Mouse (Mus musculus) splenic B cell, adult 2 months (primary cell): Measurements from ENCODE around the gene Pisd.

Source experiments
- DNase-seq: peaks from one replicate; pipeline ENCODE4 v3.0.0-alpha.2; 2011; ENCODE audit warnings: low read depth, low spot score
- H3K27me3 ChIP-seq: 2 replicates; pipeline ENCODE4 v1.6.1; 2012; ENCODE audit warnings: mild to moderate bottlenecking, low read length, moderate library complexity, mixed read lengths; ENCODE audit not compliant: control insufficient read depth, poor library complexity, insufficient read depth, severe bottlenecking
- H3K36me3 ChIP-seq: 2 replicates; pipeline ENCODE4 v1.6.1; 2012; ENCODE audit warnings: mild to moderate bottlenecking, low read length, moderate library complexity, mixed read lengths; ENCODE audit not compliant: control insufficient read depth, poor library complexity, insufficient read depth, severe bottlenecking

Gene Pisd

DNA sequence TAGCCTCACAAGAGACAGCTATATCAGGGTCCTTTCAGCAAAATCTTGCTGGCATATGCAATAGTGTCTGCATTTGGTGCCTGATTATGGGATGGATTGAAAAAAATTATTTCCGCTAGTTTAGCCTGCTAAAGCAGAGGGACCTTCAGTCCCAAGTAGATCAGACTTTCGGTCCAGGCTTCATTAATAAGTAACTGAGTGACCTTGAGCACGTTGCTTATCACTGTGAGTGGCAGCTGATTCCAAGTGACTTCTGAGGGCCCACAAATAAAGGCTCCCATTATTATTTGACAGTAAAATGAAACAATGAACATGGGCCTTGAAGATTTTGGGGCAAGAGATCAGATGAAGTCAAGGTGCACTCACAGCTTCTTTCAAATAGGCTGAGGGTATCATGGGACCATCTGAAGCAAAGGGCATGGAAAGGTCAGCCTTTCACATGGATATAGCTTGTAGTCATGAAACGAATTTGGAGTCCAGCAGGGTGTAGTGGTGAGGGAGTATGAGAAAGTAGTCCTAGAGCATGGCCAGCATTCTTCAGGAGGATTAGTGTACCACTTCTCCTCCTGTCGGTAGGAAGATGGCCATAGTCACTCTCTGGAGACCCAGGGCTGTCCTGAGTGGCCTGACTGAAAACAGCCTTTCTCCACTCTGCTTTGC, 88.1 kb downstream of the Pisd start:
- H3K36me3 ChIP-seq = no peaks in the 10 kb centered on the region
- DNase-seq = no peak

DNA sequence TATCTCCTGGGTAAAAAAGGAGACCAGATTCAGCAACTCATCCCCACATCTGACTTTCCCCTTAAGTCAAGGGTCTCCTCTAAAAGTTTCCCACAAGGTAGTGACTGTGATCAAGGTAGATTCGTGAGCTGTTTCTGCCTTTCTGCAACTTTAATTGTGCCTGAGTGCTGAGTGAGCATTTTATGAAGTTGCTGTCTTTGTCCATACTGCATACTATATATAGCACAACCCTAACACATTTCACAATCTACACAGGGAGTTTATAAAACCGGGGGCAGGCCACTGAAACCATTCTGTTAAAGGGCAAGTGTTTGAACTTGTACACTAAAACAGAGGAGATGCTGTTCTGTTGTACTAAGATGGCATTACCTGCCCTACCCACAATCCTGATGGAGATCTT, 92.0 kb downstream of the Pisd start:
- no peak for DNase-seq
- Histone ChIP-seq H3K27me3 (no peaks in the 10 kb centered on the region), H3K36me3 (no peaks in the 10 kb centered on the region)

More for the DNA sequence above, 88.1 kb downstream of the Pisd start:
- H3K27me3 ChIP-seq = no peaks in the 10 kb centered on the region
